Mouse (Mus musculus) forebrain, embryonic 14.5 days (tissue): ENCODE results near the gene Gm17545. TPM values are rescaled to one million over a fixed set of nuclear protein-coding genes. Genes with fewer than 3 reads are reported as not detected.

Source experiments
- ATAC-seq: fragments of 200-750 bp; cut with Nextera tagmentation; 2 replicates; pipeline ENCODE4 v1.8.0; 2017; ENCODE audit warnings: mild to moderate bottlenecking, moderate library complexity
- DNase-seq: peaks from one replicate; pipeline ENCODE4 v3.0.0-alpha.2; 2015; ENCODE audit warnings: low spot score
- H3K27ac ChIP-seq: fragments of 300-500 bp; sonication (generic); 2 replicates; pipeline ENCODE4 v1.5.1; 2014; ENCODE audit warnings: low read depth, mild to moderate bottlenecking, control low read depth, low read length, moderate library complexity
- H3K27me3 ChIP-seq: fragments of 300-500 bp; sonication (generic); replicated peaks from 2 replicates; pipeline ENCODE4 v1.6.1; 2014; ENCODE audit warnings: low read length, control low read depth, mixed read lengths; ENCODE audit not compliant: control insufficient read depth, insufficient read depth
- H3K36me3 ChIP-seq: fragments of 300-500 bp; sonication (generic); 2 replicates; pipeline ENCODE4 v1.6.1; 2014; ENCODE audit warnings: low read length, control low read depth; ENCODE audit not compliant: control insufficient read depth, insufficient read depth
- H3K4me1 ChIP-seq: fragments of 300-500 bp; sonication (generic); 2 replicates; pipeline ENCODE4 v1.6.1; 2014; ENCODE audit warnings: antibody characterized with exemption, low read length, control low read depth; ENCODE audit not compliant: control insufficient read depth, insufficient read depth
- H3K4me2 ChIP-seq: fragments of 300-500 bp; sonication (generic); 2 replicates; pipeline ENCODE4 v1.6.1; 2014; ENCODE audit warnings: mild to moderate bottlenecking, control low read depth, low read length
- H3K4me3 ChIP-seq: fragments of 300-500 bp; sonication (generic); 2 replicates; pipeline ENCODE4 v1.5.1; 2014; ENCODE audit warnings: low read depth, low read length, control low read depth
- H3K9ac ChIP-seq: fragments of 300-500 bp; sonication (generic); 2 replicates; pipeline ENCODE4 v1.6.1; 2014; ENCODE audit warnings: mild to moderate bottlenecking, low read length, control low read depth, moderate library complexity
- H3K9me3 ChIP-seq: fragments of 300-500 bp; sonication (generic); replicated peaks from 2 replicates; pipeline ENCODE4 v1.6.1; 2016; ENCODE audit warnings: low read length, control low read depth, mixed read lengths; ENCODE audit not compliant: control insufficient read depth
- WGBS: fragments of 180-500 bp; shearing (Covaris S2); extraction: QIAGEN DNeasy Blood & Tissue Kit; methylation state at CpG from one replicate; pipeline ENCODE4 v1.1.7; 2014; 5-methylcytosine and 5-hydroxymethylcytosine counted together
- polyA plus RNA-seq: library from polyadenylated mRNA; unstranded; fragments of >200 nt; fragmentation: Nextera tagmentation; extraction: Ambion mirVana; gene quantifications from 2 replicates; pipeline ENCODE4 v1.2.1, GENCODE M21; 2014

Gene Gm17545
- polyA plus RNA-seq, 1 experiment from 2014 or later, result not detected

GRCm38 (mm10) chr9:22468899-22469259 lies 14.8 kb downstream of the Gm17545 start:
- H3K27ac ChIP-seq, result no peak overlapping the region
- 0 out of 2 replicates have a peak, but pooled peaks cover 2% of the 10 kb centered on the region for H3K4me1 ChIP-seq
- WGBS, result 78% methylated on average over 8 of the region's 8 CpGs
- H3K27me3 ChIP-seq, result no peaks in the 10 kb centered on the region
- ATAC-seq (no peak), DNase-seq (no peak)
- H3K9ac ChIP-seq, result no peak overlapping the region
- no peak overlapping the region for H3K4me2 ChIP-seq
- no peak overlapping the region for H3K4me3 ChIP-seq
- no peaks in the 10 kb centered on the region for H3K9me3 ChIP-seq
- H3K36me3 ChIP-seq, result 0 out of 2 replicates have a peak, but pooled peaks cover under 1% of the 10 kb centered on the region

GRCm38 (mm10) chr9:22469643-22470042 lies 15.6 kb downstream of the Gm17545 start, which contains the start of gene Rp9:
Rp9 (minus strand) TSS chr9:22469743.
- no peak for DNase-seq

GRCm38 (mm10) chr9:22475424-22475868 lies 21.4 kb downstream of the Gm17545 start, which contains the start of gene Bbs9:
Bbs9 (plus strand) TSS chr9:22475715.
- Histone ChIP-seq H3K4me1 (peaks cover 10% of the 10 kb centered on the region), H3K4me3 (peak within 1 kb of the TSS; percentile 54), H3K27me3 (no peaks in the 10 kb centered on the region), H3K9ac (peak within 1 kb of the TSS; percentile 69), H3K9me3 (no peaks in the 10 kb centered on the region), H3K4me2 (peak within 1 kb of the TSS; percentile 77), H3K27ac (peak within 1 kb of the TSS; percentile 60; the same call in 1 of the 2 replicates), H3K36me3 (no peaks in the 10 kb centered on the region)
- WGBS, result under 1% methylated on average over 25 of the region's 25 CpGs
- ATAC-seq, result peak; percentile 100
- peak; percentile 97 for DNase-seq

More at GRCm38 (mm10) chr9:22469643-22470042, 15.6 kb downstream of the Gm17545 start, which contains the start of gene Rp9:
- H3K4me1 ChIP-seq, result 0 out of 2 replicates have a peak, but pooled peaks cover 2% of the 10 kb centered on the region
- no peak for ATAC-seq
- H3K9me3 ChIP-seq, result no peaks in the 10 kb centered on the region
- H3K36me3 ChIP-seq, result no peaks in the 10 kb centered on the region
- peak within 1 kb of the TSS; percentile 86 for H3K4me3 ChIP-seq
- H3K27me3 ChIP-seq, result no peaks in the 10 kb centered on the region
- peak within 1 kb of the TSS; percentile 75 for H3K4me2 ChIP-seq
- WGBS, result 87% methylated on average over 3 of the region's 3 CpGs
- no peak within 1 kb of the TSS for H3K27ac ChIP-seq
- peak within 1 kb of the TSS; percentile 95; the same call in 1 of the 2 replicates for H3K9ac ChIP-seq

GRCm38 (mm10) chr9:22476265-22476664 lies 22.2 kb downstream of the Gm17545 start:
- no peak overlapping the region for H3K27ac ChIP-seq
- peak; percentile 19 for DNase-seq
- 4% methylated on average over 10 of the region's 10 CpGs for WGBS

GRCm38 (mm10) chr9:22478946-22479345 lies 24.9 kb downstream of the Gm17545 start:
- no peak overlapping the region for H3K4me3 ChIP-seq
- no peak overlapping the region for H3K9ac ChIP-seq
- peaks cover 10% of the 10 kb centered on the region for H3K4me1 ChIP-seq
- no peak overlapping the region for H3K27ac ChIP-seq
- DNase-seq (no peak), ATAC-seq (no peak)
- no peaks in the 10 kb centered on the region for H3K36me3 ChIP-seq
- H3K9me3 ChIP-seq, result no peaks in the 10 kb centered on the region
- WGBS, result 93% methylated on average over 8 of the region's 8 CpGs
- H3K27me3 ChIP-seq, result no peaks in the 10 kb centered on the region
- no peak overlapping the region for H3K4me2 ChIP-seq

More at GRCm38 (mm10) chr9:22476265-22476664, 22.2 kb downstream of the Gm17545 start:
- Histone ChIP-seq H3K4me1 (peaks cover 10% of the 10 kb centered on the region), H3K36me3 (no peaks in the 10 kb centered on the region), H3K9ac (peak overlapping the region; percentile 69), H3K4me2 (peak overlapping the region; percentile 77), H3K9me3 (no peaks in the 10 kb centered on the region), H3K27me3 (no peaks in the 10 kb centered on the region), H3K4me3 (peak overlapping the region; percentile 54)
- ATAC-seq, result no peak

GRCm38 (mm10) chr9:22483866-22484561 lies 29.9 kb downstream of the Gm17545 start:
- Histone ChIP-seq H3K4me1 (no peaks in the 10 kb centered on the region), H3K4me3 (no peak overlapping the region), H3K27me3 (no peaks in the 10 kb centered on the region), H3K4me2 (no peak overlapping the region), H3K36me3 (0 out of 2 replicates have a peak, but pooled peaks cover 2% of the 10 kb centered on the region), H3K9ac (no peak overlapping the region), H3K9me3 (no peaks in the 10 kb centered on the region), H3K27ac (no peak overlapping the region)
- WGBS, result 96% methylated on average over 8 of the region's 8 CpGs
- ATAC-seq, result no peak
- DNase-seq, result no peak

- ATAC-seq (no peak), DNase-seq (no peak)
- Histone ChIP-seq H3K9me3 (no peaks in the 10 kb centered on the region), H3K9ac (no peak overlapping the region), H3K27me3 (no peaks in the 10 kb centered on the region), H3K4me1 (no peaks in the 10 kb centered on the region), H3K27ac (no peak overlapping the region), H3K36me3 (0 out of 2 replicates have a peak, but pooled peaks cover 2% of the 10 kb centered on the region), H3K4me3 (no peak overlapping the region), H3K4me2 (no peak overlapping the region)
- 94% methylated on average over 12 of the region's 12 CpGs for WGBS
These were observed 30.6 kb downstream of the Gm17545 start for GRCm38 (mm10) chr9:22484562-22485308.

- no peak overlapping the region for H3K27ac ChIP-seq
- H3K4me2 ChIP-seq, result no peak overlapping the region
- H3K4me1 ChIP-seq, result no peaks in the 10 kb centered on the region
- no peak overlapping the region for H3K9ac ChIP-seq
- ATAC-seq (no peak), DNase-seq (no peak)
- WGBS, result 91% methylated on average over 7 of the region's 7 CpGs
- H3K4me3 ChIP-seq, result no peak overlapping the region
- H3K9me3 ChIP-seq, result no peaks in the 10 kb centered on the region
- 0 out of 2 replicates have a peak, but pooled peaks cover 2% of the 10 kb centered on the region for H3K36me3 ChIP-seq
- no peaks in the 10 kb centered on the region for H3K27me3 ChIP-seq
These were observed 32.1 kb downstream of the Gm17545 start for GRCm38 (mm10) chr9:22486211-22486610.
